Mouse (Mus musculus) frontal cortex, postnatal 36 days (tissue): Measurements from ENCODE around the gene Kalrn.
A peak's percentile ranks its signal among the peaks of the same experiment; 100 is the strongest.

ENCODE experiments used
- DNase-seq, 2 experiments: peaks; one replicate each; pipeline ENCODE4 v3.0.0; 2022; ENCODE audit warnings: low spot score in 2 of 2

Kalrn gene

GRCm38 (mm10) chr16:34430131-34430530, 143.2 kb downstream of the Kalrn start:
- DNase-seq, result no peak

DNA sequence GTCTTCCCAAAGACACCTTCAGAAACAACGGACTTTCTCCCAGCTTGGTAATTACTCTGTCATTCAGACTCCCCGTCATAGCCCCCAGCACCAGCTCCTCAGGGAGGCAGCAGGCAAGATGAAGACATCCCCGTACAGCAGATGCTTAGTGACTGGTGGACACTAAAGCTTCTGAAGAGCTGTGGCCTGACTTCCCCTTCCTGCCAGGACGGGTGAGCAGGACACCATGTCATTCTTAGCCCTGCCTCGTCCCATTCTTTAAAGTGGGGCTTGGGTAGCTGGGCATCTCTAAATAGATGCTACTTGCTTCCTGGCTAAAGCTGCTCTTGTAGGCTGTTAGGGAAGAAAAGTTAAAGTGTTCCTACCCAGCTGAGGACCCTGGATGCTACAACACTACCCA, 145.7 kb downstream of the Kalrn start:
- DNase-seq, result no peak

DNA sequence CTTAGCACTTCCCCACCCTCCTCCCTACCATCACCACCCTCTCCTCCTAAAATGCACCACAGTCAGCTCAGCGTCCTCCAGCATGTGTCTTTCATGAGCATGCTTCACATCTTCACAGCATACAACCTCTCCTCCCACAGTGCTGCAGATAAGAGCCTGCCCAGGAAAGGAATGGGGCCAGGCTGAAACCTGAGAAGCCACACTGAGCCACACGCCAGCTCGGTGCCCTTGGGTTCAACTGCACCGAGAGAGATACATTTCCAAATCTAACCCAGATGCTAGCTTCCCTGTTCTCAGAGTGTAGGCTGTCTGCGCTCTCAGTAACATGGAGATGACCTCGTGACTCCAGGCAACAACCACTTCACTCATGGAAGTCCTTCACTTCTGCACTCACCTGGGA, 151.9 kb downstream of the Kalrn start:
- no peak for DNase-seq

DNA sequence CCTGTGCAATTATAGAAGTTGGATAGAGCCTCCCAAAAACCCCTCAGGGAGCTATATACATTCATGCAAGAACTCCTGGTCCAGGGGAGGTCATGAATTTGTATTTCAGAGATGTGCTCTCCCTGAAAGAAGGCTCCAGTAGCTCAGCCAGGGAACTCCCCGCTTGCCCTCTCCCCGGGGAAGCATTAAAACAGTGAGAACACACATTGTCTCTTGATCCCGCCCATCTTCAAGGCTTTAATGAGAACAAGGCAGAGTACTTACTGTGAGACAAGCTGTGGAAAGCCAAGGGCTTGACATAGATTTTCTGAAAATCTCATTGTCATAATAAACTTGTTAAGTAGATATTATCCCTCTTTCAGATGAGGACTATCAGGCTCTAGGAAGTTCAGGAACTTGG, 155.4 kb downstream of the Kalrn start:
- no peak for DNase-seq

- no peak for DNase-seq
These were observed 155.9 kb downstream of the Kalrn start for GRCm38 (mm10) chr16:34417383-34417782.

- DNase-seq, result peak in 1 of 2 experiments; percentile 74
These were observed 158.8 kb downstream of the Kalrn start for GRCm38 (mm10) chr16:34414581-34414980.

- DNase-seq, result peak in 1 of 2 experiments; percentile 57
These were observed 159.4 kb downstream of the Kalrn start for GRCm38 (mm10) chr16:34413868-34414333.

GRCm38 (mm10) chr16:34407036-34407435, 166.3 kb downstream of the Kalrn start:
- no peak for DNase-seq

GRCm38 (mm10) chr16:34405094-34405493, 168.2 kb downstream of the Kalrn start:
- DNase-seq, result peak; percentile 58 to 74

DNA sequence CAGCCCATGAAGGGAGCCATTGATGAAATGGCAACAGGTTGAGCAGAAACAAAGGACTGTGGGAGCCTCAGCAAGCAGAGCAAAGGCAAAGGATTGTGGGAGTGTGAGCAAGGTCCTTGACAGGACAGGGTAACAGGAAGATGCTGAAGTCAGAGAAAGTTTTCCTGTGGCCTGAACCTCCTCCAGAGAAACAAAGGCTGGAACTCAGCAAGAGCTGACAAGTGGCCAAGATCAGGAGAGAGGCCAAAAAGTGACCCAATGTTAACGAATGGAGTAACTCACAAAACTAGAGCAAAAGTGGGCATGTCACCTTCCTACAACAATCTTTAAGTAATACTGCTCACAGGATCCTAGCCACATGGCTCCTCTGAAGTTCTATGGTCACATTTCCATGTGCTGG, 172.1 kb downstream of the Kalrn start:
- no peak for DNase-seq

- DNase-seq, result no peak
These were observed 173.1 kb downstream of the Kalrn start for GRCm38 (mm10) chr16:34400102-34400728.

DNA sequence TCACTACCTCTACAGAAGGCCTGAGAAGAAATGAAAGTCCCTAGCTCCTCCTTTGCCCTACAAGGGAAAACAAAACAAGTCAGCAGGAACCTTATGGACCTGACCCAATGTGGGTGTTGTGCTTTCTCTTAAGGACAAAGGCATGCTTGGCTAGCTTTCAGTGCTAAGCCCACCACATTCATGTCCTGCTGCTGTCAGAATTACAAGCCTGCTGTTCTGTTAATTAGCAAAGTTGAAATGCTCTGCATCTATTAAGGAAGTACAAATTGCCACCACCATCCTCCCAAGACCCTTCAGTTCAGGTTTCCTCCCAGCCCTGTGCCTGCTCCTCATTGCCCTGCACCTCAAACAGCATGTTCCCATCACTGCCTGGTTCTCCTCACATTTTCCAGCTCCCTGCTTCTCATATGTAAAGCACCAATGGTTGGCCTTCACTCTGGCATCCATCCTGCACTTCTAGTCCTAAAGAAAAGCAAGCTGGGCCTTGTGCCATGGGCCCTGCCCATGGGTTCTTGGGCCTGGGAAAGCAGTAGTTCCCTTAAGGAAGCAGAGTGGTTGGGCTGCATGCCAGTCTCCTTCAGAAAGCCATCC, 178.0 kb downstream of the Kalrn start:
- peak in 1 of 2 experiments; percentile 63 for DNase-seq

DNA sequence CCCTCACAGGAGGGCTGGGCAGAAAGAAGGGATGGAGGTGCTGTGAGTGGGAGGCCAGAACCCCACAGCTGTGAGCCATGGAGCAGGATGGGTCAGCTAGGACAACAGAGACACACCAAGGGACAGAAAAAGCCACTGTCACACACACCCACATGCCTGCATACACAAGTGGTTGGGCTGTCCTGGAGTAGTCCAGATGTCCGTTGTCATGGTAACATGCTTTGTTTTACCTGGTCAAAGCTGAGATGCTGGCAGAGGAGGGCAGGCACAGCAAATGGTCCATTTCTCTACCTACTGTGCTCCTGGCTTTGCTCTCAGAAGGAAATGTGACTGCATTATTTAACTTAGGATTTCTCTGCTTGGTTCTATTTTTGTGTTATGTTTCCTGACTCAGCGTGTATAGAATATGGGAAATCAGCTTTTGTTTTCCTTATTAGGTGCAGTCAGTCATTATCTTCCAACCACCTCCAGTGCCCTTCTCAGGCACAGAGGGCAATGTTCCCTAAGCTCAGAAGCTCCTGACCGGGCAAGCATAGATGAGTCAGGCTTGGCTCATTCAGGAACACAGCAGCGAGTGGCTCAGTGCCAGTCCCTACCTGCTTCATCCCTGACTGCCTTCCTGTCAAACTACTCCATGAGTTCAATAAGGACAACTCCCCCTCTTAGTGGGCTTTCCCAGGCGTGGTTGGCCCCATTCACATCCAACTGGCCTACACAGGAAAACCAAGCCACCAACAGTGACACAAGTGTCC, 183.6 kb downstream of the Kalrn start:
- DNase-seq, result no peak

DNA sequence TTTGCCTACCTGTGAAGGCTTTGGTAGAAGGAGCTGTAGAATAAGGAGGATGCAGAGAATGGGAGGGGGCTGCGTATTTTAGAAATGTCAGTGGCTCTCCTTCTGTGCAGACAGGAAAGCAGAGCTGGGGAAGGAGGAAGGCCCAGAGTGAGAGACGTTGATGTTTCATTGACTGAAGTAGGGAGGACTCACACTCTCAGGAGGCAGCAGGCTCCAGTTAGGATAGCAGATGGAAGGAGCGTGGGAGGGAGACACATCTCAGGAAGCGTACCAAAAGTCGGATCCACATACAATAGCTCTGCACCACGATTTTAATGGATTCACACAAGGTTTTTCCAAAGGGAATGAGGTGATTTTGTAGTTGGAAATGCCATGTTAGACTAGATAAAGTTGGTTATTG, 184.5 kb downstream of the Kalrn start:
- peak; percentile 53 to 82 for DNase-seq

GRCm38 (mm10) chr16:34385065-34385464, 188.3 kb downstream of the Kalrn start:
- no peak for DNase-seq

GRCm38 (mm10) chr16:34382992-34383391, 190.3 kb downstream of the Kalrn start:
- no peak for DNase-seq

- no peak for DNase-seq
These were observed 197.0 kb downstream of the Kalrn start for GRCm38 (mm10) chr16:34376166-34376857.

GRCm38 (mm10) chr16:34373519-34373918, 199.8 kb downstream of the Kalrn start:
- no peak for DNase-seq

GRCm38 (mm10) chr16:34372103-34372741, 201.1 kb downstream of the Kalrn start:
- DNase-seq, result peak; percentile 26 to 33

- DNase-seq, result no peak
These were observed 214.1 kb downstream of the Kalrn start for GRCm38 (mm10) chr16:34359206-34359605.

DNA sequence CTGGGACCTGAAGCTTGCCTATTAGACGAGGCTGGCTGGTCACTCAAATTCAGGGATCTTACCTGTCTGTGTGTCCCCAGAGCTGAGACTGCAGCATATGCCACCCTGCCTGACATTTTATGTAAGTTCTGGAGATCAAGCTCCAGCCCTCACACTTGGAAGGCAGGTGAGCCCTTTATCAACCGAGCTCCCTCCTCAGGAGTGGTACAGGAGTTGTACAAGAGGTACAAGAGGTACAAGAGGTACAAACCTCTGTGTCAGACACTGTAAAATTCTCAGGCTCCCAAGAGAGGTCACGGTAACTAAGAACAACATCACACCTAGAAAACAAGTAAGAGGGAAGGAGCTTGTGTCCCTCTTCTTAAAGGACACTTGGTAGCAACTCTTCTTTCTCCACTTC, 217.8 kb downstream of the Kalrn start:
- DNase-seq, result no peak

- DNase-seq, result no peak
These were observed 219.3 kb downstream of the Kalrn start for GRCm38 (mm10) chr16:34354042-34354441.
